Mouse (Mus musculus): ENCODE data around the gene Lmod2. TPM values are rescaled to one million over a fixed set of nuclear protein-coding genes. Genes with fewer than 3 reads are reported as not detected.

Gene Lmod2
- polyA plus RNA-seq, 1 experiment from 2014 or later: 45.3 TPM

DNA sequence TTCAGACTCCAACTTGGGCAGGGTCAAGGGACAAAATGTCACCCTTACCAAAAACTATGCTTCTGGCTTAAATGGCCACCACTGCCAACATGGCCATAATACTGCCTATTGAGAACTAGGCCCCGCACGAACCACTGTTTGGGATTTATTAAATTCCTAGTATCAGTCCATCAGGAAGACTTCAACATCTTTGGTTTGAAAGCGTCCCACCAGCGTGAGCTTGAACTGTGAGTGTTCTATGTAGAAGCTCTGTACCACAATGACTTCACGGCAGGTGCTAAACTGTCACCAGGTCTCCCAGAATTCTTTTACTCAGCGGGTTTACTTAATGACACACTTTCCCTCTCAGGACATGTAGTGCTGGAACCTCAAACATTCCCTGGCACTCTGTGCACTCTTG is 15.8 kb downstream of the Lmod2 start:
- Histone ChIP-seq H3K36me3 (peaks cover 47% of the 10 kb centered on the region), H3K9ac (no peak overlapping the region), H3K4me2 (no peak overlapping the region), H3K9me3 (replicated peaks) (no peaks in the 10 kb centered on the region), H3K27me3 (replicated peaks) (no peaks in the 10 kb centered on the region), H3K27ac (ENCODE audit: poor library complexity, severe bottlenecking) (no peak overlapping the region), H3K4me3 (no peak overlapping the region), H3K4me1 (replicated peaks) (peaks cover 14% of the 10 kb centered on the region; the same call in 1 of the 2 replicates)
- WGBS: 93% methylated on average over 6 of the region's 6 CpGs
- ATAC-seq (ENCODE audit: insufficient number of reproducible peaks, low FRiP score): no peak

DNA sequence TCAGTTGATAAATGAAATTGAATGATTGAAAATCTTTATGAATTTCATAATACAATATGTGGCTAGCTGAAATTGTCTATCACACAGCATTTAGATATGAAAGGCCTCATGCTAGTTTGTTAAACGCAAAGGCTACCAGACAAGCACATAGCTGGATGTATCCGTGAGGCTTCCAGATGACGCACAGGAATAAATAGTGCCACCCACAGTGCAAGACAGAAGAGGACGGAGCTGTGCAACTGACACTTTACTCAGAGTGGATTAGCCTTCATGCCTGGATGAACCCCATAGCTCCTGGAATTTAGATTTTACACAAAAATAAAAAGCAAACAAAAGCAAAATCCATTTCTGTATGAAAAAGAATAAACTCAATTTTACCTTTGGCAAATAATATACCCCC is 16.4 kb downstream of the Lmod2 start:
- Histone ChIP-seq H3K36me3 (peaks cover 42% of the 10 kb centered on the region), H3K4me3 (no peak overlapping the region), H3K27ac (ENCODE audit: poor library complexity, severe bottlenecking) (no peak overlapping the region), H3K9ac (no peak overlapping the region), H3K4me1 (replicated peaks) (peaks cover 13% of the 10 kb centered on the region; the same call in 1 of the 2 replicates), H3K9me3 (replicated peaks) (no peaks in the 10 kb centered on the region), H3K4me2 (no peak overlapping the region), H3K27me3 (replicated peaks) (no peaks in the 10 kb centered on the region)
- ATAC-seq (ENCODE audit: insufficient number of reproducible peaks, low FRiP score): no peak
- 83% methylated on average over 4 of the region's 4 CpGs for WGBS

DNA sequence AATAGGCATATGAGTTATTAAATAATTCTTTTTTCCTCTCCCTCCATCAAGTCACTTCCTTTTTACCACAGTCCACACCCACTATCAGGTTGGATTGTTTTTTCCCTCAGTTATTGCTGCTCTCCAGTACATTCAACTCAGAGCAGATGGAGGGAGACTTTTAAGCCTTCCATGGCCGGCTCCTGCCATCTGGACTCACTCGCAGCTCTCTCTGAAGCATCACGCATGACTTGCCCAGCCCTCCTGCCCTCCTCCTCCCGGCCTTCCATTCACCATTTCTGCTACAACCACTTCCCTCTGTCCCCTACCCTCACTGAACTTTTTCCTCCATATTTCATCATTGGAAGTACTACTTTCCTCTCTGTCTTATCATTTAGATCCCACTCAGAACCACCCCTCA is 19.2 kb downstream of the Lmod2 start:
- ATAC-seq (ENCODE audit: insufficient number of reproducible peaks, low FRiP score): no peak
- no peak overlapping the region for H3K4me3 ChIP-seq
- H3K9me3 ChIP-seq (replicated peaks): no peaks in the 10 kb centered on the region
- H3K27me3 ChIP-seq (replicated peaks): no peaks in the 10 kb centered on the region
- WGBS: 90% methylated on average over 4 of the region's 4 CpGs
- H3K36me3 ChIP-seq: peaks cover 52% of the 10 kb centered on the region
- peaks cover 12% of the 10 kb centered on the region; the same call in 1 of the 2 replicates for H3K4me1 ChIP-seq (replicated peaks)
- H3K4me2 ChIP-seq: no peak overlapping the region
- no peak overlapping the region for H3K27ac ChIP-seq (ENCODE audit: poor library complexity, severe bottlenecking)
- no peak overlapping the region for H3K9ac ChIP-seq

DNA sequence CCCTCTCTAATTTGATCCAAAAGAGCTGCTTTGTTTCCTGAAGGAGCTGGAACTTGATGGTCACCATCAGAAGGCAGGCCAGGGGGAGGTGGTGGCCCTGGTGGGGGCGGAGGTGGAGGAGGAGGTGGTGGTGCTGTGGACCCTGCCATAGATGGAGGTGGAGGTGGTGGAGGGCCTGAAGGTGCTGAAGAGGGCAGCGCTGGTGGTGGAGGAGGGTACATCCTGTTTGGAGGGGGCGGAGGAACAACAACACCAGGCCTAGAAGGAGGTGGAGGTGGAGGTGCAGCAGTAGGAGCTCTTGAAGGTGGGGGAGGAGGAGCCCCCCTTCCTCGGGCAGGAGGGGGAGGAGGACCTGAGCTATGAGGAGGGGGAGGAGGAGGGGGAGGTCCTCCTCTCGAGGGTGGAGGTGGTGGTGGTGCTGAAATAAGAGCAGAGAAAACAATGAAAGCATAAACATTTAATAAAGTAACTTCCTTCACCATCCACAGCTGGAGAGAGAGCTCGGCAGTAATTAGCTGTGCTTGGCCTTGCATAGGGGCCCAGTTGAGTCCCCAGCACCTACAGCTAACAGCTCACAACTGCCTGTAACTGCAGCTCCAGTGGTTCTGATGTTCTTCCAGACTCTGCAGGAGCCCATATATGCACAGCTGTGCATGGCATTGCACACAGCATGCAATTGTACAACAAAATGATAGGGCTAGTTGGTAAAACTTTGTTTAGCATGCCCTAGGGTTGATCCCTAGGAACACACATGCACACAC is 21.9 kb downstream of the Lmod2 start:
- Histone ChIP-seq H3K27ac (ENCODE audit: poor library complexity, severe bottlenecking) (no peak overlapping the region), H3K27me3 (replicated peaks) (no peaks in the 10 kb centered on the region), H3K4me1 (replicated peaks) (0 out of 2 replicates have a peak, but pooled peaks cover 4% of the 10 kb centered on the region), H3K36me3 (peaks cover 58% of the 10 kb centered on the region), H3K4me3 (no peak overlapping the region), H3K4me2 (no peak overlapping the region), H3K9ac (no peak overlapping the region), H3K9me3 (replicated peaks) (no peaks in the 10 kb centered on the region)
- 61% methylated on average over 6 of the region's 6 CpGs for WGBS
- ATAC-seq (ENCODE audit: insufficient number of reproducible peaks, low FRiP score): 0 out of 2 replicates have a peak, but pooled peaks have one; percentile 25

DNA sequence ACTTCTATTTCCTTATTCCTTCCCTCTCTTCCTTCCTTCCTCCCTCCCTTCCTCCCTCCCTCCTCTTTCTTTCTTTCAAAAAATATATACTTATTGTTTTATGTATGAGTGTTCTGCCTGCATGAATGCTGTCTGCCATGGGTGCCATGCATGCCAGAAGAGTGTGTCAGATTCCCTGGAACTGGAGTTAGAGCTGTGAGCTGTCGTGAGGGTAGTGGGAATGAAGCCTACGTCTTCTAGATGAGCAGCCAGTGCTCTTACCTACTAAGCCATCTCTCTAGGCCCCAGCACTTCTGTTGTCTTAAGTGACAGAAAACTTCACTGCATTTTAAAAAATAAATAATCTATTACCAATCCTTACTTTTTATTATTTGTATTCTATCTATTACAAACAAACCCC is 23.4 kb downstream of the Lmod2 start:
- Histone ChIP-seq H3K27ac (ENCODE audit: poor library complexity, severe bottlenecking) (no peak overlapping the region), H3K9me3 (replicated peaks) (no peaks in the 10 kb centered on the region), H3K27me3 (replicated peaks) (no peaks in the 10 kb centered on the region), H3K4me3 (no peak overlapping the region), H3K36me3 (peaks cover 54% of the 10 kb centered on the region), H3K9ac (no peak overlapping the region), H3K4me1 (replicated peaks) (no peaks in the 10 kb centered on the region), H3K4me2 (no peak overlapping the region)
- WGBS: 66% methylated on average over 2 of the region's 2 CpGs
- no peak for ATAC-seq (ENCODE audit: insufficient number of reproducible peaks, low FRiP score)

DNA sequence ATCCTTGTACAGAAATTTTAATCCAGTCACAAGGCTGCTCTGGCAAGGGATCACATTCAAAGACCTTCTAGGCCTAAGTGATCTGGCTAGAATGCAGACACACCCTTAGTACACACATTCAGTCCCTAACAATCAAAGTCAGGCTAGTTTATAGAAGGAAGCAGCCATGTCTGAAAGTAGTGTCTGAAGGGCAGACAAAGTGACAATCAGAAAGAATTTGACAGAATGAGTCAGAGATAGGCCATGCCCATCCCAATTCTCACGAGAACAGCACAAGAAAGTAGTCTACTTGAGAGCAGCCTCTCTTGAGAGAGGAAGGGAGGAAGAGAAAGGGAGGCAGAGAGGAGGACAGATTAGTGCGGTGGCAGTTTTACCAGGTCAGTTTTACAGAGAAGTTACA is 24.5 kb downstream of the Lmod2 start:
- peaks cover 49% of the 10 kb centered on the region for H3K36me3 ChIP-seq
- no peak overlapping the region for H3K27ac ChIP-seq (ENCODE audit: poor library complexity, severe bottlenecking)

DNA sequence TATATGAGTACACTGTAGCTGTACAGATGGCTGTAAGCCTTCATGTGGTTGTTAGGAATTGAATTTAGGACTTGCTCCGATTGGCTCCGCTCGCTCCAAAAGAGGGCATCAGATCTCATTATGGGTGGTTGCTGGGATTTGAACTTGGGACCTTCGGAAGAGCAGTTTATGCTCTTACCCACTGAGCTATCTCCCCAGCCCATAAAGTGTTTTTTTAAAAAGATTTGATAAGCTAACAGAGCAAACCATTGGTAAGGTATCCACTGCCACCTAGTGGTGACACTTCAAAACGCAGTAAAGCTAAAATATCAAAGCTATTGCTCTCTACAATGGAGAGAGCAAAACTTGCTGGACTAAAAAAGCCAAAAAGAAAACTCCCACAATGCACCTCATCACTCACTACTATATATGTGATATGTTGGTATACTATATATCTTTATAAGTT is 30.0 kb downstream of the Lmod2 start:
- WGBS: 62% methylated on average over 5 of the region's 5 CpGs
- H3K36me3 ChIP-seq: peaks cover 17% of the 10 kb centered on the region
- H3K4me1 ChIP-seq (replicated peaks): peaks cover 13% of the 10 kb centered on the region
- H3K27ac ChIP-seq (ENCODE audit: poor library complexity, severe bottlenecking): no peak overlapping the region
- no peak overlapping the region for H3K4me3 ChIP-seq
- no peaks in the 10 kb centered on the region for H3K27me3 ChIP-seq (replicated peaks)
- peak; percentile 27; the same call in 1 of the 2 replicates for ATAC-seq (ENCODE audit: insufficient number of reproducible peaks, low FRiP score)
- H3K9me3 ChIP-seq (replicated peaks): no peaks in the 10 kb centered on the region
- no peak overlapping the region for H3K4me2 ChIP-seq
- no peak overlapping the region for H3K9ac ChIP-seq

More for the DNA sequence above, 24.5 kb downstream of the Lmod2 start:
- no peaks in the 10 kb centered on the region for H3K27me3 ChIP-seq (replicated peaks)
- no peak overlapping the region for H3K4me3 ChIP-seq
- H3K4me2 ChIP-seq: no peak overlapping the region
- 61% methylated on average over 2 of the region's 2 CpGs for WGBS
- ATAC-seq (ENCODE audit: insufficient number of reproducible peaks, low FRiP score): no peak
- no peaks in the 10 kb centered on the region for H3K4me1 ChIP-seq (replicated peaks)
- no peaks in the 10 kb centered on the region for H3K9me3 ChIP-seq (replicated peaks)
- no peak overlapping the region for H3K9ac ChIP-seq

DNA sequence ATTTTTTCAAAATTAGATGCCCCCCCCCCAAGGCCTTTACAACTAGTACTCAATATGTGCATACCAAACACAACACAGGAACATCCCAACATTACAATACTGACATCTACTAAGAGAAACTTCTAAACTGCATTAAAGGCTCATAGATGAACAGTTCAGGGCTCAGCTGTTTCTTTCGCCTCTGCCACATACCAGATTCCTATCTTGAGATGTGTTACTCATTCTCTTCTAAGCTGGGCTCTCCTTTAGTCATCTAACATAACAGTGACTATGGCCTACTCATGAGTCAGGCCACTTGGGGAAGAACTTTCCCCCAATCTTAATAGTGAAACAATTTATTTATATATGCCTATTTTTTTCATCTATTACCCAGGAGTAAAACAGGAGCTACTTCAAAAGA is 30.9 kb downstream of the Lmod2 start:
- no peak overlapping the region for H3K4me2 ChIP-seq
- H3K27ac ChIP-seq (ENCODE audit: poor library complexity, severe bottlenecking): no peak overlapping the region
- WGBS: 58% methylated on average over 1 of the region's 1 CpGs
- no peak overlapping the region for H3K9ac ChIP-seq
- H3K4me1 ChIP-seq (replicated peaks): peaks cover 17% of the 10 kb centered on the region
- H3K36me3 ChIP-seq: peaks cover 18% of the 10 kb centered on the region
- H3K9me3 ChIP-seq (replicated peaks): no peaks in the 10 kb centered on the region
- no peak for ATAC-seq (ENCODE audit: insufficient number of reproducible peaks, low FRiP score)
- no peaks in the 10 kb centered on the region for H3K27me3 ChIP-seq (replicated peaks)
- H3K4me3 ChIP-seq: no peak overlapping the region

DNA sequence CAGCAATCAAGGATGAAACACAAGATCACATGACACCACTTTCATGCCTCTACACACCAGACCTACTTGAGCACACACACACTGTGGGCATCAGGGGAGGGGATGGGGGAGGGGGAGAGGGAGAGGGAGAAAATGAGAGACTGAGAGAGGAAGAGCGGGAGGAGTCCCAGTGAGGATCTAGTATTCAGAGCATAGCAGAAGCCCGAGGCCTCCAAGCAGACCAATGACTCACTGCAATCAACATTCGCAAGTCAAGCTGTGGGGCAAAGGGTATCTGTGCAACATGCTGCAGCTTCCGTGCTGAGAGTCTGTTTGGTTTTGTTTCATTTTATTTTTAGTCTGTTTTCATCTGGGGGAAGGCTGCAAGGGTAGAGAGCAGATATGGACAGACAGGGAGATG is 34.5 kb downstream of the Lmod2 start:
- Histone ChIP-seq H3K4me1 (replicated peaks) (peaks cover 17% of the 10 kb centered on the region), H3K9me3 (replicated peaks) (no peaks in the 10 kb centered on the region), H3K4me2 (peak overlapping the region; percentile 29), H3K27ac (ENCODE audit: poor library complexity, severe bottlenecking) (peak overlapping the region; percentile 72), H3K9ac (peak overlapping the region; percentile 22; the same call in 1 of the 2 replicates), H3K27me3 (replicated peaks) (no peaks in the 10 kb centered on the region), H3K36me3 (peaks cover 15% of the 10 kb centered on the region), H3K4me3 (no peak overlapping the region)
- ATAC-seq (ENCODE audit: insufficient number of reproducible peaks, low FRiP score): peak; percentile 72
- WGBS: 25% methylated on average over 4 of the region's 4 CpGs

DNA sequence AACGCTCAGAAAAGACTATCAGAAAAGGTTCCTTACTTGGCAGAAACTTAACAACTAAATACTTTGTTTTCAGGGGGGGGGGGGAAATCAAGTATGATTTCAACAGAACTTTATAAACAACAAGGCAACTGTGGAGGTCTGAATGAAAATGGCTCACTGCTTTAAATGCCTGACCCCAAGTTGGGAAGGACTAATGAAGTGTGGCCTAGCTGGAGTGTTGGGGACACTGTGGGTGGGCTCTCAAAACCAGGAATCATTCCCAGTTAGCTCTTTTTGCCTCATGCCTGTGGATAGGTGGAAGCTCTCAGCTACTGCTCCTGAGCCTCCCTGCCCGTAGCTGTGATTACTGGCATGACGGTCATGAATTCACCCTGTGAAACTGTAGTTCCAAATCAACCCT is 36.5 kb downstream of the Lmod2 start:
- 84% methylated on average over 3 of the region's 3 CpGs for WGBS

DNA sequence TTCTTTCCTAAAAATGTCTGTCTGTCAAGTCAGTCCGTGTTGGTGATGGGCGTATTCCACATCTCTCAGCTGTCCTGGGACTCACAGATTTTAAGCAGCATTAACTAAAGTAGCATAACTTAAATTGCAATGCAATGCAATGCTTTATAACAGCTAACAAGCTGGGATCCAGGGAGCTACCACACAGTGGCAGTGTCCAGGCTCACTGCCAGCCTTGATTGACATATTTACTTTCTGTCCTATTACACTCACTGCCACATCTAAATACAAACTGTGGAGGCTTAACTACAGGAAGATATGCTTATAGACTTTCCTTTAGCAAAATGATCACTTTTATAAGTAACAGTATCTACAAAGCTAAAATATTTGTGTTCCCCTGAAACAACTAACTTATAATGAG is 38.3 kb downstream of the Lmod2 start:
- WGBS: 78% methylated on average over 2 of the region's 2 CpGs
- Histone ChIP-seq H3K27ac (ENCODE audit: poor library complexity, severe bottlenecking) (no peak overlapping the region), H3K27me3 (replicated peaks) (no peaks in the 10 kb centered on the region), H3K4me2 (no peak overlapping the region), H3K4me3 (no peak overlapping the region), H3K9ac (no peak overlapping the region), H3K9me3 (replicated peaks) (no peaks in the 10 kb centered on the region), H3K36me3 (peaks cover 15% of the 10 kb centered on the region), H3K4me1 (replicated peaks) (peaks cover 11% of the 10 kb centered on the region)
- ATAC-seq (ENCODE audit: insufficient number of reproducible peaks, low FRiP score): no peak

More for the DNA sequence above, 36.5 kb downstream of the Lmod2 start:
- Histone ChIP-seq H3K27me3 (replicated peaks) (no peaks in the 10 kb centered on the region), H3K36me3 (peaks cover 15% of the 10 kb centered on the region), H3K27ac (ENCODE audit: poor library complexity, severe bottlenecking) (no peak overlapping the region), H3K4me1 (replicated peaks) (peaks cover 17% of the 10 kb centered on the region), H3K4me2 (no peak overlapping the region), H3K9ac (no peak overlapping the region), H3K9me3 (replicated peaks) (no peaks in the 10 kb centered on the region), H3K4me3 (no peak overlapping the region)
- no peak for ATAC-seq (ENCODE audit: insufficient number of reproducible peaks, low FRiP score)
